Mouse (Mus musculus): Measurements from ENCODE around the gene Ip6k2.
A peak's percentile ranks its signal among the peaks of the same experiment; 100 is the strongest.

Ip6k2 gene

DNA sequence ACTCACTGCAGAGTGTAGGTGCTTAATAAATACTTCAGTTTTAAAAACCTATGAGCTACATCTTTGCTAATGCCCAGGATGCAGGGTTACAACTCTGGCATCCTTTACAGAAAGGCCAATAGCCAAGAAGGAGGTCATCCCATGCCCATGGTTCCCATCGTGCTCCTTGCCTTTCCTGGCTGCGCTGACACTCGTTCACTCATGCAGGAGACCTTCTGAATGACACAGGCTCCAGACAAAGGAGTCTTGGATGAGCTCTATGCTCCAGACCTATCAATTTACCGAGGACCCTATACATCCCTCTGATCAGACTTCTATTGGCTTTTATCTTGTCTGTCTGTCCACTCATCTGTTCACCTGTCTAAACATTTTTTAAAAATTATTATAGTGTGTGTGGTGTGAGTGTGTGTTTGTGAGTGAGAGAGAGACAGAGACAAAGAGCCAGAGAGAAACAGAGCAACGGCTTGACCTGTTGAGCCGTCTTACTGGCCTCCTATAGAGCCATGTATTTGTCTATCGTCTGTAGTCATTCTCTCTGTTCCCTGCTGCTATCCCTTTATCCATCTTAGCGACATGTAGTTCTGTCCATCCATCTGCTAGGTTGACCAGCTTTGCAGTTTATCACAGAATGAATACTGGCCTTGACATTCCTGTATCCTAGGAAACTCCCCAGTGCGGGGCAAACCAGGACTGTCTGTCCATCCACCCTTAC is 604 bp upstream of the Ip6k2 start:
- no peak for DNase-seq (ENCODE audit: low read depth, low spot score)

DNA sequence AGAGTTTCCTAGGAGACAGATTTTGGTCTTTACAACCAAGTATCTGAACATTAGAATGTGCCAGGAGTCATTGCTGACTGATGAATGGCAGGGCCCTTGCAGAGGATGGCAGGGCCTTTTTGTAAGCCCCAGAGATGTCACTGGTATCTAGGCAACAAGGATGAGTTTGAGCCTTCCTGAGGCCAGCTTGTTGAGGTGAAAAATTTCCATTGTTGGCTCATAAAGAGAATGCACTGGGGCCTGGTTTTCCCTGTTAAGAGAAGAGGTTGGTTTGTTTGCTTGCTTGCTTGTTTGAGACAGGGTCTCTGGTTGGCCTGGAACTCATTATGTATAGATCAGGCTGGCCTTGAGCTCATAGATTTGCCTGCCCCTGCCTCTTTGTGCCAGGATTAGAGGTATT is 1.8 kb downstream of the Ip6k2 start:
- DNase-seq (ENCODE audit: low read depth, low spot score): no peak

DNA sequence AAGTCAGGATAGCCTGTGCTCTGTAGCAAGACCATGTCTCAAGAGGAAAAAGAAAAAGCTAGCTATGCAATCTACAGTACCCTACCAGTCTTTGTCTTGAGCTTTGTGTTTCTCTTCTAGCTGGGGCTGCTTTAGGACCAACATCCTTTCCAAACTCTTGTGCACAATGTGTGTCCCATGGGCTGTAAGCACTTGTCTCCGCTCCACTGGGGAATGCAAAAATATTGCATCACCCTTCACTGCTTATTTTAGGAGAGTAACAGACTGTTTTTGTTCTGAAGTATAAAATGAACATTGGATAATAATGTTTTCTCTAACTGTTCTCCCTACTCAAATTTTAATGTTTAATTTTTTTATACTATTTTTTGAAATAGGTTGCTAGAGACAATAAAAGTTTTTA is 2.9 kb downstream of the Ip6k2 start:
- DNase-seq (ENCODE audit: low read depth, low spot score): no peak

DNA sequence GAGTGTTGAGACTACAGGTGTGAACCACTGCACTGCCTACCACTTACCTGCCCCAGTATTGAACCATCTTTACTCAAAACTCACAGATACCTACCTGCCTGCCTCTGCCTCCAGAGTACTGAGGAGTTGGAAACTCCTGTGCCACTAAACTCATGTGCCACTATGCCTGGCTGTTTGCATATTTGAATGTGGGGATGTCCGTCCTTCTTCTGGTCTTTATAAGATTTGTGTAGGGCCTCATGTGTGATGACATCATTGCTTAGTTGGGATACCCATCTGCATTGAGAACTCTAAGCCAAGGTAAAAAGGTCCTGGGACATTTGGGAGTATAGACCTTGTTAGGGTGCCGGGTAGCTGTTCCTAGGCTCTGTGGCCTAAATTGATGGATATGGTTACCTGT is 3.5 kb downstream of the Ip6k2 start:
- DNase-seq (ENCODE audit: low read depth, low spot score): no peak

DNA sequence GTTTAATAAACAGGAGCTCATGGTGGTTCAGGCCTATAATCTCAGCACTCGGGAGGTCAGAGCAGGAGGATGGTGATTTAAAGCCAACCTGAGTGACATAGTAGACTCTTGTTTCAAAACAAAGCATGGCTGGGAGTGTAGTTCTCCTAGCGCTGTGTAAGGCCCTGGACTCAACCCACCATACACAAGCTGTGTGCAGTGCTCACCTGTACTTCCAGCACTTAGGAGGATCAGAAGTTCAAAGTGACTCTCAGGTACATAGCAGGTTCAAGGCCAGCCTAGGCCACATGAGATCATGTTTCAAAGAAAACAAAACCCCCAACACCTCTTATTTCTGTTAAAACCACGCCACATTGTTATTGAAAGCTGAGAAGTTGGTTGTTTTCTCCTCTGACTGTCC is 5.1 kb downstream of the Ip6k2 start:
- no peak for DNase-seq (ENCODE audit: low read depth, low spot score)

DNA sequence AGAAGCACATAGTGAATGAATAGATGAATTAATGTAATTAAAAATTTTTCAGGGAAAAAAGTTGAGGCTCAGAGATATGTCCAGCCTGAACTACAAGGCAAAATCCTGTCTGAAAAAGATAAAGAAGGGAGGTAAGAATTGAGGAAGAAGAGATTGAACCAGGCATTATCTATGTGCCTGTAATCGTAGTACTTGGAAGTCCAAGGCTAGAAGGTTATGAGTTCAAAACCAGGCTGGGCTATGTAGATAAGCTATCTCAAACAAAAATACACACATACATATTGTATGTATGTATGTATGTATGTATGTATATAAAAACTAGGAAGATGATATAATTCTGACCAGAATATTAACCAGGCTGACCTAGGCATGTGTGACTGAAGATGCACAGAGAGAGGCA is 8.7 kb downstream of the Ip6k2 start:
- no peak for DNase-seq (ENCODE audit: low read depth, low spot score)

DNA sequence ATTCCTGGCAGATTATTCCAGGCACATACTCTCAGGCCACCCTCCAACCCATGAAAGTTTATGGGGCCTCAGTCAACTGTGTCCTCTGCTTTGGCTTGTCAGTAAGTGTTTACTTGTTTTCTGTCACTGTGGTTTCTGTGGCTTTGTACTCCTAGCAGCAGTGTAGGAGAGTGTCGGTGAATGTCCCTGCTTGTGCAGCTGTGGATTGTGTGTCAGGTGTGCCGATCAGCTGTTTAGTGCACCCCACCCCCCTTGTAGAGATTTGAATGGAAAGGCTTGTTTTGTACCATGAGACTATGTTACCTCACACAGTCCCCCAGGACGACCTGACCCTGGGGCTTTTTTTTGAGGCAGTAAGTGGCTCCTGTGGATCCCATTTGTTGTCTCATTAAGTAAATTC is 9.1 kb downstream of the Ip6k2 start:
- peak; percentile 46 for DNase-seq (ENCODE audit: low read depth, low spot score)

DNA sequence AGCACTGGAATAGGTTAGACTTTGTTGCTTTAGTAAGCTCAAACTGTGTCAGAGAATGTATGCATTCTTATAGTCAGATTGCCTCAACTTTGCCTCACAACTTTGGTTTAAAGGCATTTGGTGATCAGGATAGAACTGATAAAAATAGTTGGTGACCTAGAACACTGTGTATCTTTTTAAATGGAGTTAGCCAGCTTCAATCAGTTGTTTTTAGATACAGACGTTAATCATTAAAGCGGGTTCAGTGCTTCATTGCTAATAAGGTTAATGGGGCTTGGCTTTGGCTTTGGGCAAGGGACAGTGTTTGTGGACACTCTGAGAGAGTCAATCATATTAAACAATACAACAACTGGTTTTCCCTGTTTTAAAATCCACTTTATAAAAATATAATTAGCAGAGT is 11.7 kb downstream of the Ip6k2 start:
- DNase-seq (ENCODE audit: low read depth, low spot score): no peak

DNA sequence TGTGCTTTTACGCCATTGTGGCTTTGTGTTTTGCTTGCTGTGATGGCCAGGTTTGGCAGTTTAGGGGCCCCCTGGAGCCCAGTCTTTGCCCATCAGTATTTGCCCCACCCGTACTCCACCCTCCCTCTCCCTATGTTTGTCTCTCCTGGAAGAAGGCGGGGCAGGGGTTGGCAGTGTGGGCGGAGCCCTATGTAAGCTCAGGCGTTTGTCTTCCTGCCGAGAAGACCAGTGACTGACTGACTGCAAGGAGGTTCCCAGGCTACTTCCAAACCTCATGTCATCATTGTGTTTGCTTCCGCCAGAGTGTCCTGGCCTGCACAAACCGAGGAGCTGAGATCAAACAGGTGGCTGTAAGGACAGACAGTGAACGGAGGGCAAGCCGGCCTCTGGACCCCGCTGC is 12.2 kb downstream of the Ip6k2 start:
- no peak for DNase-seq (ENCODE audit: low read depth, low spot score)

DNA sequence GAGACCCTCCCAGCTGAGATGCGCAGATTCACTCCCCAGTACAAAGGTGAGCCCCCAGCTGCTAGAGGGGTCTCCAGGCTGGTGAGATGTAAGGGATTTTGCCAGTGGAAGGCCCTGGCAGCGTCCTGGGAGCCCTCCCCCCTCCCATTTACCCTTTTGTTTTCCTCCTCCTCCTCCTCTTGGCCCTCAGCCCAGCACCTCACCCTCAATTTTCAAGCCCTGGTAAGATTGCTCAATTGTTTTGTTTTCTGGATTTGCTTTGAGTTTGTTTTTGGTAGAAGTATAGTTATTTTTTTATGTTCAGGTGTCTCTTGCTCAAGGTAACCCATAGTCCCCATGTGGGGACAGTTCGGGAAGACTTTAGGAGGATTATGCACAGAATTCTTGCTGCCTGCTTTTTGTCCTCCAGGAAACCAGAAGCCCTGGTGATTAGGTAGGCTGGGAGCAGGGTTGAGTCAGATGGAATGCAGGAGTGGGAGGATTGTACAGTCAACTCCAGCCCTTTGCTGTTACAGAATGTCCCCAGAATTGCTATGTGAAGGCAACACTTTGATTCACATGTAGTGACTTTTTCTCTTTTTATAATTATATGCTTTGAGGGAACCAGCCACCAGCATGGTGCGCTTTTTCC is 12.9 kb downstream of the Ip6k2 start:
- DNase-seq (ENCODE audit: low read depth, low spot score): no peak

DNA sequence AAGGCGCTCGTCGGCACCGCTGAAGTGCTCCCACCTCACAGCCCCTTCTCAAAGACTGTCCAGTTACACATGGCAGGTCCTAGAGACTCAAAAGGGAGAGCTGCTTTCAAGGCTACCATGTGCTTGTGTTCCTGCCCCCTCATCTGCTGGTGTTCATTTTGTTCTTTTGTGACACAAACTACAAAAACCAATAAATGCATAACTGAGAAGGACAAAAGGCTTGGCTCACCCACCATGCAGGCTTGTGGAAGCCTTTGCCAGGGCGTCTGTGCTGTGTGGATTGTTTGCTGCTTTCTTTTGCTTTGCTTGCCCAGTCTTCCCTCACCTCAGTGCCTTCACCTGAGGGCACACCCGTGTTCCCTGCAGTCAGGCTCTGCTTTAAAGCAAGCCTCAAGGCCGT is 13.9 kb downstream of the Ip6k2 start:
- no peak for DNase-seq (ENCODE audit: low read depth, low spot score)

DNA sequence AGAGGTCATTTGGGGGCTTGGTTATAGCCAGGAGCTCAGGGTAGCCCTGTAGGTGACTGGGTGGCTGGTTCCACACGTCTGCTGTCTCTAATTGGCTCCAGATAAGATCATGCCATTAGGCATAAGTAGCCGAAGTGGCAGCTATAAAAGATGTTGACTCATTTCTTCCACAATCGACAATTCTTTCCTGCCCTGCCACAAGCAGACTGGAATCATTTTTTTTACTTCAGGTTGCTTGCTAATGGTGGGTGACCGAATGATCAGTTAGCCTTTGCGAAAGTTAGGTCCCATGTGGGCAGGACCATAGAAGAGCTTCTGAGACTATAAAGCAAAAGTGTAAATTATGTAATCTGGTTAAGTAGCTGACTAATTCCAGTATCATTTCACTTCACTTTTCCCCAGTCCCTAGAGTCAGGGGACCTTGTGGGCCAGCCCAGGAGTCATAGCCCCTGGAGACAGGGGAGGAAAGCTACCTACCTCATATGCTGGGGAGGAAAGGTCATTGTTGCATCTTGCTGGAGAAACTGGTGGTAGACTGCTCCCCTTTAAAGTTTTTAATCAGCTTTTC is 15.0 kb downstream of the Ip6k2 start:
- no peak for DNase-seq (ENCODE audit: low read depth, low spot score)

DNA sequence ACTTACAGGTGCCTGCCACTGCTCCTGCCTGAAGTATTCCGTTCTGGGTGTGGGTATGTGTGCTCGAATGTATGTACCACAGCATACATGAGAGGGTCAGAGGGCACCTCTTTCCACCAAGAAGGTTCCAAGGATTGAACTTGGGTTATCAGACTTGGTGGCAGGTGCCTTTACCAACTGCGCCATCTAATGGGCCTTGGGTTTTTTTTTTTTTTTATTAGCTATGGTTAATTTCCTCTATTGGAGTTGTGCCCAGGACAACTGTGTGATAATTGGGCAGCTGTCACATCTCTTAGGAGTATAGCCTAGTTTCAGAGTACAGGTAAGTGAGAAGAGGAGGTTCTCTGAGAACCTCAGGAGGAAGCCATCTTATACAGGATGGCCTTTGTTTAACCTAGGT is 16.0 kb downstream of the Ip6k2 start:
- no peak for DNase-seq (ENCODE audit: low read depth, low spot score)

DNA sequence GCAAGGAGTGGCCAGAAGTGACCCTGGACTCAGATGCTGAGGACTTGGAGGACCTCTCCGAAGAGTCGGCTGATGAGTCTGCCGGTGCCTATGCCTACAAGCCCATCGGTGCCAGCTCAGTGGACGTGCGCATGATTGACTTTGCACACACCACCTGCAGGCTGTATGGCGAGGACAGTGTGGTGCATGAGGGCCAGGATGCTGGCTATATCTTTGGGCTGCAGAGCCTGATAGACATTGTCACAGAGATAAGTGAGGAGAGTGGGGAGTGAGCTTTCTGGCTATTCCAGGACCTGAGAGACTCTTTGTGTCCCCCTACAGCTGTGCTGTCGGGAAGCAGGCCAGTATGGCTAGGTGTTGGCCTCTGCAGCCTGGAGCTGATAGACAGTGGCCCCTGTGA is 22.2 kb downstream of the Ip6k2 start:
- DNase-seq (ENCODE audit: low read depth, low spot score): no peak

DNA sequence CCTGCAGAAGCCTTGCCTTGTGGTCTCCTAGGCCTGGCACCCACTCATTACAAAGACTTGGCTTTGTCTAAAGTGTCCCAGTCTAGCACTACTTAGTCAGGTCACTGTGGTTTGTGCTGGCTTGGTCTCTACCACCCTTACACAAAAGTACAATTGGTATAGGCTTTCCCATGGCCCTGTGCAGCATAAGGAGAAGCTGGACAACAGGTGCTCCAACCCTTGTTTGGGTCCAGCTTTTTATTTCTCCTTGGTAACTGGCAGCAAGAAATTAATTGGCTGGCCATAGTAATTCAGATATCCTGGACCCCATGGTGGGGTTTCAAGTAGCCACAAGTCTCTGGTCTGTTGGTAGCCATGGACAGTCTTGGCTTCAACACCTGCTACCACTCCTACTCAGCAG is 22.8 kb downstream of the Ip6k2 start:
- no peak for DNase-seq (ENCODE audit: low read depth, low spot score)

DNA sequence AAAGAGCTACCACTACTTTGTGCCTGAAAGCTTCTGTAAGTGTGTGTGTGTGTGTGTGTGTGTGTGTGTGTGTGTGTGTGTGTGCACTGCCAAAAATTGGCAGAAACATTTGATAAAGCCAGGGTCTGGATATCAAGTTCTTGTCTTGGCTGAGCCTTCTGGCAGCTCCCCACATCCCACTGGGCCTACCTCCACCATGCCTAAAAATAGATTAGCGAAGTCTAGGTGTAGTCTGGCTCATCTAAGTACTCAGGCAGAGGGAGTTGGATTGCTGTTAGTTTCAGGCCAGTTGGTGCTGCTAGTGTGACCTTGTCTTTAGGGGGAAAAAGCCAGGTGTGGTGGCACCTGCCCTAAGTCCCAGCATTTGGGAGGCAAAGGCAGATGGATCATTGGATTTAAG is 23.2 kb downstream of the Ip6k2 start:
- DNase-seq (ENCODE audit: low read depth, low spot score): no peak

DNA sequence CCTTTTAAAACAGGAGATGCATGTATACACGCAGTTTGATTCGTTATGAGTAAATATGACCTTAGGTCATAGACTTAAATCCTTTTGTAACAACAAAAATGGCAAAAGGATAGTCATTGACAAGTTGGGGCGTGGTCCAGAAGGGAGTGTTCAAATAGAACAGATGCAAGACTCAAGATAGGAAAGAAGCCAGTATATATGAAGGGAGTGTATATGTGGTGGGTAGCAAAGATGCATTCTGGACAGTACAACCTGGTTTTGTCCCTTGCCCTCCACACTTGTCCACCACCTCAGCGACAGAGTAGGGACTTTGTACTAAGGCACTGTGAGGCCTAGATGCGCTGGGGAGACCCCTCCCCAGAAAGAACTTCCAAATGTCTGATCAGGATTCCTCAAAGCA is 24.1 kb downstream of the Ip6k2 start:
- no peak for DNase-seq (ENCODE audit: low read depth, low spot score)

DNA sequence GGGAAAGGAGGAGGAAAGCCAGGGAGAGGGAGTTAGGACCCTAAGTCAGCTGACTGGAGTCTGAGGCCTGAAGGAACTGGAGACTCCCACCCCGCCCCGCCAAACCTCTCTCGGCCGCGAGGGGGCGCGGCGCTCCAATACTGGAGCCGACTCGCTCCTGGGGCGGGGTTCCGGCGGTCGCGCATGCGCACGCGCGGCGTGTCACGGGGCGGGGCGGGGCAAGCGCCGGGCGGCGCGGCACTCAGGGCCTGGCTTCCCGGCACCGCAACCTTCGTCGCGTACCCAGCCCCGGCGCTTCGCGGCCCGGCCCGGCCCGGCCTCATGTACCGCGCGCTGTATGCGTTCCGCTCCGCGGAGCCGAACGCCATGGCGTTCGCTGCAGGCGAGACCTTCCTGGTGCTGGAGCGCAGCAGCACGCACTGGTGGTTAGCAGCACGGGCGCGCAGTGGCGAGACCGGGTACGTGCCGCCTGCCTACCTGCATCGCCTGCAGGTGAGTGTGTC is 24.6 kb downstream of the Ip6k2 start, which contains the start of gene Nckipsd:
Gene Nckipsd, plus strand, starts transcription at position 206 of the 503 bp plus-strand sequence.
- peak; percentile 97 for DNase-seq (ENCODE audit: low read depth, low spot score)

DNA sequence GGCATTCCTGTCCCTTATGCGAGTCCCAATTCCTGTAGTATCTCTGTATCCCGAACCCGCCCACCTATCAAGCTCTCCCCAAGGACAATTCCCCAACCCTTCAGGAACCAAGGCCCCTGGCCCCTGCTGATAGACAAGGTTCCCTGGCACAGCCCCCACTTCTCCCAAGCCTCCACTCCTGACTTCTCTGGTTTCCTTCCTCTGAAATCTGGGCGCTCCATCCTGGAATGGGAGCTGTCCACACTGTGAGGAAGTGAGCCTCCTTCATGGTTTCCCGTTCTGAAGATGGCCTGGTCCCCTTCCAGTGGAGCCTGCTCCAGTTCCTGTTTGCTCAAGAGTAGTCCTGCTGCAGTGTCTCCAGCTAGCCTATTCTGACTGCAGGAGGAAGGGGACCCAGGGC is 25.6 kb downstream of the Ip6k2 start:
- DNase-seq (ENCODE audit: low read depth, low spot score): no peak

DNA sequence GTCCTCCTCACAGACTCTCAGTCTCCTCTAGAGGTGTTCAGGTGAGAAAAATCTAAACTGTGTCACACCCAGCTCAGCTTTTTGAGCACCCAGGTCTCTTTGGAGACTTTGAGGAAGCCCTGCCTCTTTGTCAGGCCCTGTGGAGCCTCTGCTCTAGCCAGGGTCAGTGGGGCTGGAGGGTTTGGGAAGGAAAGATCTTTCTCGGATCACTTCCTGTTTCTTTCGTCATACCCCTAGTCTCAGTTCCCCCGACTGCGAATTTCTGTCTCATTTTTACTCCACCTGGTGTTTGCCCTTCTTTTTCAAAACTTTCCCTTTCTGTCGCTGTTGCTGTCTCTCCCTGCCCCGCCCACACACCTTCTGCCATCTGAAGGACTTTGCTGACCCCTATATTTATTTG is 26.1 kb downstream of the Ip6k2 start:
- no peak for DNase-seq (ENCODE audit: low read depth, low spot score)

DNA sequence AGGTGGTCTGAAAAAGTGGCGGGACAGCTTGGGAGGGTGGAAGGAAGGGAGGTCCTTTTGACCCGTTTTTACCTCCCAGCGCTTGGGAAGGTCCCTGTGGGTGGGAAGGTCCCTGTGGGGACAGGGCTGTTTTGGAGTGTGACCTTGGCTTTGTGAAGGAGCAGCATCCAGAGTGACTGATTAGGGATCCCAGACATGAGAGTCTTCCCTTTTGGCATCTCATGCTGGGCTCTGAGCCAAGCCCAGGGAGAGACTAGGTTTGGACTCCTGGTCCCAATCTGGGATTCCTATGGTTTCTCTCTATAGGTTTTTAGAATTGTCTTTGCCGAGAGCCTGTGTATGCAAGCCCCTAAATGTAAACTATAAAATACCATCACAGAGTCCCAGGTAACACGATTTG is 26.9 kb downstream of the Ip6k2 start:
- DNase-seq (ENCODE audit: low read depth, low spot score): no peak

DNA sequence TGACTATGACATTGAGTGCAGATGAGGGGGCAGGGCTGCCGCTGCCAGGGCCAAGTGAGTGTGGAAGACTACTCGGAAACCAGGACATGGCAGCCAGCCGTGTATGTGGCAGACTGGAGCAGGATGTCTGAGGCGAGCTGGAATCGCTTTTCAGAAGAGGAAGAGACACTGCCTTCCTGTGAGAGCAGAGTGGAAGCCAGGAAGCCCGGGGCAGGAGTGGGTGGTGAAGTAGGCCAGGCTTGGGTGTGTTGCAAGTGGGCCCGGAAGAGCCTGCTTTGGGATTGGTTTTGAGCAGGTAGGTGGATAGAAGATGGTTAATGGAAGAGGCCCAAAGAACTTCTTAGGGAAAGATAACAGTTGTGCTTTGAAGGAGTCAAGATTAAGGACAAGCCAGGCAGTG is 32.0 kb downstream of the Ip6k2 start:
- no peak for DNase-seq (ENCODE audit: low read depth, low spot score)

DNA sequence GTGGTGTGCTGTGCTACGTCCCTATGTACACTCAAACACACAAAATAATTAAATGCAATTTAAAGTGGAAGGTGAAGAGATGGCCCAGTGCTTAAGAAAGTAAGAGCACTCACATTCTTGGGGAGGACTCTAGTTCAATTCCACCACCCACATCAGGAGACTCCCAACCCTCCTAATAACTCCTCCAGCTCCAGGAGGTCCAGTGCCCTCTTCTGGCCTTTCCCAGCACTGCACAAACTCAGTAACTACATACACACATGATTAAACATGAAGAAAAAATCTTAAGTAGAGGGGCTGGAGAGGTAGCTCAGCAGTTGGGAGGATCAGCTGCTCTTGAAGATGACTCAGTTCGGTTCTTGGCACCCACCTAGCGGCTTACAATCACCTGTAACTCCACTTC is 35.9 kb downstream of the Ip6k2 start:
- peak; percentile 66 for DNase-seq (ENCODE audit: low read depth, low spot score)
